Mouse (Mus musculus): ENCODE measurements around the gene Ddc.
A peak's percentile ranks its signal among the peaks of the same experiment; 100 is the strongest.

Ddc gene

GRCm38 (mm10) chr11:11876366-11876765 lies 21.6 kb downstream of the Ddc start:
- DNase-seq (ENCODE audit: low spot score): no peak

- no peak for DNase-seq (ENCODE audit: low spot score)
Observed at GRCm38 (mm10) chr11:11875230-11875629, 22.7 kb downstream of the Ddc start.

- DNase-seq (ENCODE audit: low spot score): no peak
Observed at GRCm38 (mm10) chr11:11873023-11873908, 24.7 kb downstream of the Ddc start.

GRCm38 (mm10) chr11:11872140-11872795 lies 25.7 kb downstream of the Ddc start:
- DNase-seq (ENCODE audit: low spot score): no peak

GRCm38 (mm10) chr11:11871197-11871813 lies 26.6 kb downstream of the Ddc start:
- DNase-seq (ENCODE audit: low spot score): peak; percentile 55

- no peak for DNase-seq (ENCODE audit: low spot score)
Observed at GRCm38 (mm10) chr11:11867971-11868481, 29.9 kb downstream of the Ddc start.

GRCm38 (mm10) chr11:11866696-11867095 lies 31.2 kb downstream of the Ddc start:
- no peak for DNase-seq (ENCODE audit: low spot score)

GRCm38 (mm10) chr11:11865128-11865527 lies 32.8 kb downstream of the Ddc start:
- no peak for DNase-seq (ENCODE audit: low spot score)

GRCm38 (mm10) chr11:11864446-11865101 lies 33.4 kb downstream of the Ddc start:
- DNase-seq (ENCODE audit: low spot score): no peak

- no peak for DNase-seq (ENCODE audit: low spot score)
Observed at GRCm38 (mm10) chr11:11862502-11862901, 35.4 kb downstream of the Ddc start.

GRCm38 (mm10) chr11:11856959-11857358 lies 41.0 kb downstream of the Ddc start:
- DNase-seq (ENCODE audit: low spot score): no peak

GRCm38 (mm10) chr11:11855685-11856131 lies 42.2 kb downstream of the Ddc start:
- no peak for DNase-seq (ENCODE audit: low spot score)

GRCm38 (mm10) chr11:11855061-11855672 lies 42.8 kb downstream of the Ddc start:
- DNase-seq (ENCODE audit: low spot score): no peak

- no peak for DNase-seq (ENCODE audit: low spot score)
Observed at GRCm38 (mm10) chr11:11853731-11854461, 44.0 kb downstream of the Ddc start.

GRCm38 (mm10) chr11:11851957-11852505 lies 45.9 kb downstream of the Ddc start:
- no peak for DNase-seq (ENCODE audit: low spot score)

GRCm38 (mm10) chr11:11850476-11851267 lies 47.3 kb downstream of the Ddc start:
- DNase-seq (ENCODE audit: low spot score): no peak

- no peak for DNase-seq (ENCODE audit: low spot score)
Observed at GRCm38 (mm10) chr11:11849513-11850311, 48.2 kb downstream of the Ddc start.

- DNase-seq (ENCODE audit: low spot score): no peak
Observed at GRCm38 (mm10) chr11:11848467-11848866, 49.5 kb downstream of the Ddc start.

GRCm38 (mm10) chr11:11845044-11845443 lies 52.9 kb downstream of the Ddc start:
- DNase-seq (ENCODE audit: low spot score): no peak

Measured in yolk sac, embryonic 10.5 days (tissue).